Mouse (Mus musculus) embryonic facial prominence, embryonic 12.5 days (tissue): Measurements from ENCODE around the gene Olfr1390. TPM values are rescaled to one million over a fixed set of nuclear protein-coding genes. Genes with fewer than 3 reads are reported as not detected.
"Not testable (repeated sequence)": the region's sequence is repeated elsewhere in the genome, so short reads cannot be mapped to it uniquely, and the experiment has no call there.

ENCODE experiments used
- ATAC-seq: fragments of 200-750 bp; cut with Nextera tagmentation; 2 replicates; pipeline ENCODE4 v1.8.0; 2017; ENCODE audit not compliant: insufficient number of reproducible peaks, insufficient read depth, low FRiP score, low TSS enrichment
- H3K27ac ChIP-seq: fragments of 300-500 bp; sonication (generic); 2 replicates; pipeline ENCODE4 v1.5.1; 2016; ENCODE audit warnings: mild to moderate bottlenecking
- H3K27me3 ChIP-seq: fragments of 300-500 bp; sonication (generic); 2 replicates; pipeline ENCODE4 v1.6.1; 2016; ENCODE audit warnings: mild to moderate bottlenecking, moderate library complexity
- H3K36me3 ChIP-seq: fragments of 300-500 bp; sonication (generic); 2 replicates; pipeline ENCODE4 v1.6.1; 2016; ENCODE audit warnings: mild to moderate bottlenecking
- H3K4me1 ChIP-seq: fragments of 300-500 bp; sonication (generic); 2 replicates; pipeline ENCODE4 v1.6.1; 2016
- H3K4me2 ChIP-seq: fragments of 300-500 bp; sonication (generic); replicated peaks from 2 replicates; pipeline ENCODE4 v1.6.1; 2016; ENCODE audit warnings: mild to moderate bottlenecking, moderate library complexity
- H3K4me3 ChIP-seq: fragments of 300-500 bp; sonication (generic); 2 replicates; pipeline ENCODE4 v1.5.1; 2016; ENCODE audit warnings: mild to moderate bottlenecking
- H3K9ac ChIP-seq: fragments of 300-500 bp; sonication (generic); 2 replicates; pipeline ENCODE4 v1.6.1; 2016; ENCODE audit warnings: mild to moderate bottlenecking, moderate library complexity
- H3K9me3 ChIP-seq: fragments of 300-500 bp; sonication (generic); 2 replicates; pipeline ENCODE4 v1.6.1; 2016; ENCODE audit warnings: mild to moderate bottlenecking, moderate library complexity
- WGBS: fragments of 180-500 bp; shearing (Covaris S2); methylation state at CpG from one replicate; pipeline ENCODE4 v1.1.7; 2016; 5-methylcytosine and 5-hydroxymethylcytosine counted together
- polyA plus RNA-seq: library from polyadenylated mRNA; unstranded; fragments of >200 nt; fragmentation: Nextera tagmentation; extraction: Ambion mirVana; gene quantifications from 2 replicates; pipeline ENCODE4 v1.2.1, GENCODE M21; 2016

The Olfr1390 gene
- polyA plus RNA-seq, result not detected in 2 replicates

GRCm38 (mm10) chr11:49334888-49335287 is at the start of gene Olfr1390:
TSS of gene Olfr1390 (plus strand) at chr11:49335188.
- H3K27me3 ChIP-seq, result no peaks in the 10 kb centered on the region
- H3K4me3 ChIP-seq, result no peak within 1 kb of the TSS
- WGBS, result 84% methylated on average over 1 of the region's 1 CpGs
- H3K9me3 ChIP-seq, result no peaks in the 10 kb centered on the region
- H3K4me1 ChIP-seq, result no peaks in the 10 kb centered on the region
- no peaks in the 10 kb centered on the region for H3K36me3 ChIP-seq
- no peak within 1 kb of the TSS for H3K9ac ChIP-seq
- no peak within 1 kb of the TSS for H3K27ac ChIP-seq
- no peak for ATAC-seq
- no peak within 1 kb of the TSS for H3K4me2 ChIP-seq

- Histone ChIP-seq H3K4me3 (no peak overlapping the region), H3K27ac (no peak overlapping the region), H3K27me3 (no peaks in the 10 kb centered on the region), H3K36me3 (no peaks in the 10 kb centered on the region), H3K9me3 (no peaks in the 10 kb centered on the region), H3K4me2 (no peak overlapping the region), H3K9ac (no peak overlapping the region), H3K4me1 (no peaks in the 10 kb centered on the region)
- no peak for ATAC-seq
- 75% methylated on average over 2 of the region's 2 CpGs for WGBS
Measured at GRCm38 (mm10) chr11:49287251-49287650, 47.7 kb upstream of the Olfr1390 start.

- H3K4me2 ChIP-seq, result no peak overlapping the region
- no peaks in the 10 kb centered on the region for H3K36me3 ChIP-seq
- no peaks in the 10 kb centered on the region for H3K9me3 ChIP-seq
- H3K4me3 ChIP-seq, result no peak overlapping the region
- no peak overlapping the region for H3K27ac ChIP-seq
- no peak overlapping the region for H3K9ac ChIP-seq
- H3K27me3 ChIP-seq, result no peaks in the 10 kb centered on the region
- no peak for ATAC-seq
- WGBS, result 78% methylated on average over 3 of the region's 3 CpGs
- H3K4me1 ChIP-seq, result no peaks in the 10 kb centered on the region
Measured at GRCm38 (mm10) chr11:49292777-49293176, 42.2 kb upstream of the Olfr1390 start.

- no peak within 1 kb of the TSS for H3K9ac ChIP-seq
- no peak within 1 kb of the TSS for H3K27ac ChIP-seq
- no peak within 1 kb of the TSS for H3K4me2 ChIP-seq
- H3K27me3 ChIP-seq, result no peaks in the 10 kb centered on the region
- H3K36me3 ChIP-seq, result no peaks in the 10 kb centered on the region
- no peak within 1 kb of the TSS for H3K4me3 ChIP-seq
- no peak for ATAC-seq
- H3K4me1 ChIP-seq, result no peaks in the 10 kb centered on the region
- H3K9me3 ChIP-seq, result no peaks in the 10 kb centered on the region
Measured at GRCm38 (mm10) chr11:49304441-49304840, 30.5 kb upstream of the Olfr1390 start, which contains the start of gene Olfr10. TSS of gene Olfr10 (plus strand) at chr11:49304741.

GRCm38 (mm10) chr11:49308547-49308946 is 26.4 kb upstream of the Olfr1390 start:
- ATAC-seq, H3K27me3 ChIP-seq, H3K27ac ChIP-seq, H3K9me3 ChIP-seq, H3K9ac ChIP-seq, H3K36me3 ChIP-seq, H3K4me3 ChIP-seq, H3K4me1 ChIP-seq, H3K4me2 ChIP-seq: not testable (repeated sequence)
- WGBS, result 74% methylated on average over 5 of the region's 5 CpGs

GRCm38 (mm10) chr11:49322442-49322841 is 12.5 kb upstream of the Olfr1390 start, which contains the start of gene Olfr1391:
TSS of gene Olfr1391 (plus strand) at chr11:49322742.
- ATAC-seq, result no peak
- Histone ChIP-seq H3K9ac (no peak within 1 kb of the TSS), H3K27me3 (no peaks in the 10 kb centered on the region), H3K4me1 (no peaks in the 10 kb centered on the region), H3K4me3 (no peak within 1 kb of the TSS), H3K9me3 (no peaks in the 10 kb centered on the region), H3K4me2 (no peak within 1 kb of the TSS), H3K36me3 (no peaks in the 10 kb centered on the region), H3K27ac (no peak within 1 kb of the TSS)
- WGBS, result 68% methylated on average over 2 of the region's 2 CpGs

- WGBS, result 79% methylated on average over 3 of the region's 3 CpGs
- H3K27me3 ChIP-seq, result no peaks in the 10 kb centered on the region
- H3K9ac ChIP-seq, result no peak overlapping the region
- ATAC-seq, result no peak
- no peaks in the 10 kb centered on the region for H3K36me3 ChIP-seq
- H3K4me1 ChIP-seq, result no peaks in the 10 kb centered on the region
- no peak overlapping the region for H3K4me2 ChIP-seq
- H3K4me3 ChIP-seq, result no peak overlapping the region
- H3K9me3 ChIP-seq, result no peaks in the 10 kb centered on the region
- H3K27ac ChIP-seq, result no peak overlapping the region
Measured at GRCm38 (mm10) chr11:49326726-49327125, 8.3 kb upstream of the Olfr1390 start.

- WGBS, result 76% methylated on average over 1 of the region's 1 CpGs
- H3K4me3 ChIP-seq, result no peak overlapping the region
- no peaks in the 10 kb centered on the region for H3K4me1 ChIP-seq
- H3K27ac ChIP-seq, result no peak overlapping the region
- H3K36me3 ChIP-seq, result no peaks in the 10 kb centered on the region
- no peaks in the 10 kb centered on the region for H3K9me3 ChIP-seq
- H3K27me3 ChIP-seq, result no peaks in the 10 kb centered on the region
- H3K9ac ChIP-seq, result no peak overlapping the region
- no peak for ATAC-seq
- no peak overlapping the region for H3K4me2 ChIP-seq
Measured at GRCm38 (mm10) chr11:49329686-49330085, 5.3 kb upstream of the Olfr1390 start.

GRCm38 (mm10) chr11:49337150-49337832 is 2.3 kb downstream of the Olfr1390 start:
- Histone ChIP-seq H3K9me3 (no peaks in the 10 kb centered on the region), H3K4me1 (no peaks in the 10 kb centered on the region), H3K4me3 (no peak overlapping the region), H3K9ac (no peak overlapping the region), H3K27ac (no peak overlapping the region), H3K36me3 (no peaks in the 10 kb centered on the region), H3K27me3 (no peaks in the 10 kb centered on the region), H3K4me2 (no peak overlapping the region)
- ATAC-seq, result no peak
- WGBS, result 67% methylated on average over 4 of the region's 4 CpGs

GRCm38 (mm10) chr11:49383133-49383532 is 48.1 kb downstream of the Olfr1390 start:
- no peak overlapping the region for H3K4me2 ChIP-seq
- no peak for ATAC-seq

GRCm38 (mm10) chr11:49386118-49386517 is 51.1 kb downstream of the Olfr1390 start:
- not testable (repeated sequence) for H3K9ac ChIP-seq, H3K27ac ChIP-seq, H3K4me2 ChIP-seq, H3K4me3 ChIP-seq, ATAC-seq, H3K36me3 ChIP-seq, H3K4me1 ChIP-seq, H3K27me3 ChIP-seq, H3K9me3 ChIP-seq
- 89% methylated on average over 7 of the region's 7 CpGs for WGBS

More at GRCm38 (mm10) chr11:49383133-49383532, 48.1 kb downstream of the Olfr1390 start:
- Histone ChIP-seq H3K9me3 (no peaks in the 10 kb centered on the region), H3K9ac (no peak overlapping the region), H3K27ac (no peak overlapping the region), H3K4me1 (no peaks in the 10 kb centered on the region), H3K36me3 (no peaks in the 10 kb centered on the region), H3K27me3 (no peaks in the 10 kb centered on the region), H3K4me3 (no peak overlapping the region)
